Mouse (Mus musculus): ENCODE results near the gene Krt76.

The Krt76 gene

GRCm38 (mm10) chr15:101892820-101893219 is at the start of gene Krt76:
Gene Krt76, minus strand, starts transcription at chr15:101892920.
- no peak for TF ChIP-seq GATA4 (IDR thresholded peaks at IDR 0.05; ENCODE audit: insufficient replicate concordance, low read length)

GRCm38 (mm10) chr15:101941948-101942347 is 49.2 kb upstream of the Krt76 start:
- TF ChIP-seq GATA4 (IDR thresholded peaks at IDR 0.05; ENCODE audit: insufficient replicate concordance, low read length) = no peak

GRCm38 (mm10) chr15:101940274-101940829 is 47.6 kb upstream of the Krt76 start, which contains the start of gene Krt79:
Gene Krt79, minus strand, starts transcription at chr15:101940324.
- TF ChIP-seq GATA4 (IDR thresholded peaks at IDR 0.05; ENCODE audit: insufficient replicate concordance, low read length) = no peak

- TF ChIP-seq GATA4 (IDR thresholded peaks at IDR 0.05; ENCODE audit: insufficient replicate concordance, low read length) = no peak
These were observed 46.0 kb upstream of the Krt76 start for GRCm38 (mm10) chr15:101938600-101939308.

- TF ChIP-seq GATA4 (IDR thresholded peaks at IDR 0.05; ENCODE audit: insufficient replicate concordance, low read length) = no peak
These were observed 40.3 kb upstream of the Krt76 start for GRCm38 (mm10) chr15:101933024-101933423.

GRCm38 (mm10) chr15:101929666-101930065 is 36.9 kb upstream of the Krt76 start:
- TF ChIP-seq GATA4 (IDR thresholded peaks at IDR 0.05; ENCODE audit: insufficient replicate concordance, low read length) = no peak

- TF ChIP-seq GATA4 (IDR thresholded peaks at IDR 0.05; ENCODE audit: insufficient replicate concordance, low read length) = no peak
These were observed 36.4 kb upstream of the Krt76 start for GRCm38 (mm10) chr15:101929087-101929486.

GRCm38 (mm10) chr15:101927340-101928080 is 34.8 kb upstream of the Krt76 start:
- no peak for TF ChIP-seq GATA4 (IDR thresholded peaks at IDR 0.05; ENCODE audit: insufficient replicate concordance, low read length)

- TF ChIP-seq GATA4 (IDR thresholded peaks at IDR 0.05; ENCODE audit: insufficient replicate concordance, low read length) = peak; percentile 39; the same call in 1 of the 2 replicates
These were observed 32.3 kb upstream of the Krt76 start for GRCm38 (mm10) chr15:101925041-101925440.

GRCm38 (mm10) chr15:101924635-101925034 is 31.9 kb upstream of the Krt76 start, which contains the start of gene Krt4:
Gene Krt4, minus strand, starts transcription at chr15:101924735.
- TF ChIP-seq GATA4 (IDR thresholded peaks at IDR 0.05; ENCODE audit: insufficient replicate concordance, low read length) = no peak

- peak; percentile 31; the same call in 1 of the 2 replicates for TF ChIP-seq GATA4 (IDR thresholded peaks at IDR 0.05; ENCODE audit: insufficient replicate concordance, low read length)
These were observed 29.6 kb upstream of the Krt76 start for GRCm38 (mm10) chr15:101922296-101922695.

- TF ChIP-seq GATA4 (IDR thresholded peaks at IDR 0.05; ENCODE audit: insufficient replicate concordance, low read length) = no peak
These were observed 23.4 kb upstream of the Krt76 start for GRCm38 (mm10) chr15:101916072-101916471.

- TF ChIP-seq GATA4 (IDR thresholded peaks at IDR 0.05; ENCODE audit: insufficient replicate concordance, low read length) = no peak
These were observed 12.1 kb upstream of the Krt76 start for GRCm38 (mm10) chr15:101904849-101905248.

- peak; percentile 77 for TF ChIP-seq GATA4 (IDR thresholded peaks at IDR 0.05; ENCODE audit: insufficient replicate concordance, low read length)
These were observed 9.7 kb upstream of the Krt76 start for GRCm38 (mm10) chr15:101902171-101903149.

- TF ChIP-seq GATA4 (IDR thresholded peaks at IDR 0.05; ENCODE audit: insufficient replicate concordance, low read length) = no peak
These were observed 2.5 kb upstream of the Krt76 start for GRCm38 (mm10) chr15:101895216-101895615.

Data from liver, adult (tissue).